Mouse (Mus musculus): ENCODE measurements around the gene Lcmt1.

Gene Lcmt1

GRCm38 (mm10) chr7:123399286-123399685 is 29.7 kb downstream of the Lcmt1 start:
- no peak for DNase-seq (ENCODE audit: low spot score)

DNA sequence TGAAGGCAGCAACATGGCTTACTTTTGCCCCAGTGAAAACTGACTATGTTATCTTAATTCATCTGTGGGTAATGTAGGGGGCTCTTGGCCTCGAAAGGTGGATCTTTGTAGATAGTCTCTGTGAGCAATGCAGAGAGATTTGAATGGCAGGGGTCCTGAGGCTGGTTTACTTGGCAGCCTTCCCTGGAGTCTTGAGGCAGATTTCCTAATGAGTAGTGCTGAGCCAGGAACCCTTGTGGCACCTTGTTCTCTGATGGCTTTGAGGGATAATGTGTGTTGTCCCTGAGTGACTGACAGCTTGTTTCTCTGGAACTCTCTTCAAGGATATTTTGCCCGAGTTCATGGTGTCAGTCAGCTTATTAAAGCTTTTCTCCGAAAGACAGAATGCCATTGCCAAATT is 31.5 kb downstream of the Lcmt1 start:
- no peak for DNase-seq (ENCODE audit: low spot score)

- DNase-seq (ENCODE audit: low spot score), result no peak
Observed at GRCm38 (mm10) chr7:123404198-123404597, 34.6 kb downstream of the Lcmt1 start.

- DNase-seq (ENCODE audit: low spot score), result no peak
Observed at GRCm38 (mm10) chr7:123405619-123406018, 36.0 kb downstream of the Lcmt1 start.

DNA sequence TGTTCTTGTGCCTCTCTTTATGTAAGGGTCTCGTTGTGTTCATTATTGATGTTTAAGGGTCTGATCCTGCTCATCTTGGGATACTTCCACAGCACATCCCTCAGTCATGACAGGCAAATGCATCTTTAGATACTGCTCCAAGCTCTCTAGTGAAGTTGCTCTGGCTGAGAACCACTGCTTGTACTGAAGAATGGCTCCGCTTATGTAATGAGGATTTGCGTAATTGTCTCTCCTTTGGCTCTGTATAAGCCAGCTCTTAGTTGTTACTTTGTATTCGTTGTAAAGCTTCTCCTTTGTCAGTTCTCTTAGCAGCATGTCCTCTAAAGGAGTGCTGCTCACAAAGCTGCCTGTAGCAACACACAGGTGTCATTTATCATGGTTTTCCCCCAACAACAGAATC is 37.4 kb downstream of the Lcmt1 start:
- DNase-seq (ENCODE audit: low spot score), result peak; percentile 29

GRCm38 (mm10) chr7:123410502-123410901 is 40.9 kb downstream of the Lcmt1 start:
- no peak for DNase-seq (ENCODE audit: low spot score)

DNA sequence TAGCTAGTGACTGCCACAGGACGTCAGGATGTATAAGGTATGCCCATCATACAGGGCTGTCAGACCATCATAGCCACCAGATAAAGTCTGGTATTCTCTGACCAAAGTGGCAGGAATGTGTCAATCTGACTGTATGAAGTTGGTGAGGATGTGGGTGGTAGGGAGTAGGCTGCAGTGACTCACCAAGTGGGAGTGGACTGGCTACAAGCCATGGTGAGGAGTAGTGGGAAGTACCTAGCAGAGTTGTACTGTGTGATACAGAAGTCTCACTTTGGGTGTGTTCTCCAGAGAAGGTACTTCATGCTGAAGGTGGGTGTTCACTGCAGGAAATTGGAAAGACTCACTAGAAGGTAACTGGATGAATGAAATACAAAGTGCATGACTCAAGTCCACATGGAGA is 41.5 kb downstream of the Lcmt1 start:
- no peak for DNase-seq (ENCODE audit: low spot score)

GRCm38 (mm10) chr7:123412143-123412542 is 42.6 kb downstream of the Lcmt1 start:
- no peak for DNase-seq (ENCODE audit: low spot score)

DNA sequence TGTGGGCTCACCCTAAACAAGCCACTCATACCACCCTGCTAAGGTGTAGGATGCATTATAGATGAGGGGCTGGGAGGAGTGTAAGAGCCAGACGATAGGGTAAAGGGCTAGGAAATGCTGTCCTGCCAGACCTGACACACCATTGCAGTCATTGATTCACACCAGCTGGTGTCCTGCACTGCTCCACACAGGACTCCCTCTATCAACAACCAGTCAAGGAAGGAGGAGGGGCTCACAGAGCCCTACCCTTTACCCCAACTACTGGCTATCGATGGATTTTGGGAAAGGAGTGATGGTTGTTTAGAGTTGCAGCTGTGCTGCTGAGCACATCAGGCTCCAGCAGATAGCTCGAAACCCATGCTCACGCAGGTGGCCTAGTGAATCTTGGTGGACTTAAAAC is 47.2 kb downstream of the Lcmt1 start:
- DNase-seq (ENCODE audit: low spot score), result no peak

- DNase-seq (ENCODE audit: low spot score), result no peak
Observed at GRCm38 (mm10) chr7:123417661-123418060, 48.1 kb downstream of the Lcmt1 start.

GRCm38 (mm10) chr7:123419984-123420383 is 50.4 kb downstream of the Lcmt1 start:
- DNase-seq (ENCODE audit: low spot score), result no peak

- no peak for DNase-seq (ENCODE audit: low spot score)
Observed at GRCm38 (mm10) chr7:123421958-123422357, 52.4 kb downstream of the Lcmt1 start.

GRCm38 (mm10) chr7:123424281-123424680 is 54.7 kb downstream of the Lcmt1 start:
- no peak for DNase-seq (ENCODE audit: low spot score)

GRCm38 (mm10) chr7:123425134-123425757 is 55.7 kb downstream of the Lcmt1 start:
- DNase-seq (ENCODE audit: low spot score), result no peak

DNA sequence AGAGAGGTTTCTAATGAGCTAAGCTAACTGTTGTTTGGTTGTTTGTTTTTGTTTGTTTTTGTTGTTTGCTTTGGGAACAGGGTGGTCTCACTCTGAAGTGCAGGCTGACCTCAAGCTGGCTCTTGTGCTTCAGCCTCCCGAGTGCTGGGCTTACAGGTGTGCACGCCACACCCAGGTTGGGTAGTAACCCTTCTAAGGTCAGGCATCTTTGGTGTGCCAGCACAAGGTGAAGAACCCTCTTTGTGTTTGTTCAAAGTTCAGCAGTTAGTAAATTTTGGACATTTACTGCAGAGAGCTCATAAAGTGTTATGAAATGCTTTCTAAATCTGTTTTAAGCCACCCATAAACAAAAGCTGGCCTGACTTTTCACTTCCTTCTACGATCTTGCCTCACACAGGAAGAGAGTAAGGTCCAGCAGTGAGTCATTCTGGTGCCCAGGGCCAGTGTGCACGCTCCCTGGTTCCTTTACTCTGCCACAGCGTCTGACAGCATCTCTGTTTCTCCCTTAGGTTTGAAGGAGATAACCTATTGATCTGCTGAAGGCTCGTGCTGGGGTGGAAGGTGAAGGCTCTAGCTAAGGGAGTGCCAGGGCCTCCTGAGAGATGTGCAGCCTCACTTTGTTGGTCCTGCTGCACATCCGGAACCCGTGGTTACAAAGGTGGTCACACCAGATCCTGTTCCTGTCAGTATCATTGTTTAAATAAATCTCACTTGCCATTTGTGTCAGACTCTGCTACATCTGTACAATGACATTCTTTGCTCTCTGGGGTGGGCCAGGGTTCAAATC is 60.2 kb downstream of the Lcmt1 start:
- DNase-seq (ENCODE audit: low spot score), result no peak

GRCm38 (mm10) chr7:123430411-123430705 is 60.8 kb downstream of the Lcmt1 start:
- no peak for DNase-seq (ENCODE audit: low spot score)

- no peak for DNase-seq (ENCODE audit: low spot score)
Observed at GRCm38 (mm10) chr7:123431206-123431605, 61.6 kb downstream of the Lcmt1 start.

GRCm38 (mm10) chr7:123442079-123442478 is 72.5 kb downstream of the Lcmt1 start:
- no peak for DNase-seq (ENCODE audit: low spot score)

- DNase-seq (ENCODE audit: low spot score), result no peak
Observed at GRCm38 (mm10) chr7:123448794-123449193, 79.2 kb downstream of the Lcmt1 start.

- no peak for DNase-seq (ENCODE audit: low spot score)
Observed at GRCm38 (mm10) chr7:123449676-123450075, 80.1 kb downstream of the Lcmt1 start.

DNA sequence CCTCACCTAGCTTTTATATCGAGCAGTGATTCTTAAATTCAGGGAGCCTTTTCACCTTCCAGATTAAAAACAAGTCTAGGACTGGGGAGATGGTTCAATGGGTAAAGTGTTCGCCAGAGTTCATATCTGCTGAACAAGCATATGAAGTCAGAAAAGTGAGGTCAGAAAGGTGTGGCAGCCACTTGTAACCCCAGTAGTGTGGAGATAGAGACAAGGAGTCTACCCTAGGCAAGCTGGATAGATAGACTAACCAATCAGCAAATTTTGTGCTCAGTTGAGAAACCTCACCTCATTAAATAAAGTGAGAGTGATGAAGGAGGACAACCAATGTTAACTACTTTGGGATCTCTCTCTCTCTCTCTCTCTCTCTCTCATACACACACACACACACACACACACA is 80.9 kb downstream of the Lcmt1 start:
- no peak for DNase-seq (ENCODE audit: low spot score)

- no peak for DNase-seq (ENCODE audit: low spot score)
Observed at GRCm38 (mm10) chr7:123452551-123452950, 83.0 kb downstream of the Lcmt1 start.

DNA sequence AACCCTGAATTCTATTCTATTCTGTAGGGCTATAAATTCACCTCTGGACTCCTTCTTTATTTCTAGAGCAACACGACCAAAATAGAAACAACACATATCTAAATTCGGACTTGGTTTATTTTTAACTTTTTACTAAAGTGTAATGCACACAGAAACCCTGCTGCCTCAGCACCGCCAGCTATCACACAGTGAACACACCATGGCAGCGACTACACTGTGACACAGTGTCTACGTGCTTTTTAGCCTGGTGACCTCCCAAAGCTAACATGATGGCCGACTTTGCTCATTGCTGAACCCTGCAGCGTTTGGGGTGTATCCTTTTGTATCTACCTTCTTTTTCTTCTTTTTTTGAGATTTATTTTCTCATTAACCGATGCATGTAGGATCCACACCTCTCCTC is 83.5 kb downstream of the Lcmt1 start:
- DNase-seq (ENCODE audit: low spot score), result no peak

- DNase-seq (ENCODE audit: low spot score), result no peak
Observed at GRCm38 (mm10) chr7:123455088-123455487, 85.5 kb downstream of the Lcmt1 start.

All from testis, postnatal 14 days (tissue).